Mouse (Mus musculus) kidney, adult 9 months (tissue): ENCODE measurements at regions not wholly inside any gene's neighbourhood (a gene's known extent, or its start where the extent isn't known, plus 50 kb on each side); places are given as distances from the start of the nearest gene placed in this dataset.
"Not testable (repeated sequence)": the region's sequence is repeated elsewhere in the genome, so short reads cannot be mapped to it uniquely, and the experiment has no call there.

Source experiments
- DNase-seq: peaks from one replicate; pipeline ENCODE4 v3.0.0; 2022

- no peak for DNase-seq
These were observed 191.5 kb downstream of the Kctd12 start for GRCm38 (mm10) chr14:102790916-102791315.

DNA sequence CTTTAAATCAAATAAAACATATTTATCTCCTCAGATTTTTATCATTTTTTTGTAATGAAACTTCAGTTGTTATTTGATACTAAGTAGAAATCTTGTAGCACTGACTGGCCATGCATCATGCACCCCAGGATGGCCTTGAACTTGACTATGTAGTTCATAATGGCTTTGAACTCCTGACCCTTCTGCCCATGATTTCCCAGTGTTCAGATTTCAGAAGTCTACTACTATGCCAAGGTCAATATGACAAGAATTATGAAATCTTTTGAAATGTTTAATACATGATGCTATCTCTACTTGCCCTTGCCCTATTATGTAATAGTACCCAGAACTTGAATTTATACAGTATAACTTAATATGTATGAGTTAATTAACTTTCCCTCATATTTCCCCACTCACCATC is 200.2 kb downstream of the Kctd12 start:
- DNase-seq, result no peak

DNA sequence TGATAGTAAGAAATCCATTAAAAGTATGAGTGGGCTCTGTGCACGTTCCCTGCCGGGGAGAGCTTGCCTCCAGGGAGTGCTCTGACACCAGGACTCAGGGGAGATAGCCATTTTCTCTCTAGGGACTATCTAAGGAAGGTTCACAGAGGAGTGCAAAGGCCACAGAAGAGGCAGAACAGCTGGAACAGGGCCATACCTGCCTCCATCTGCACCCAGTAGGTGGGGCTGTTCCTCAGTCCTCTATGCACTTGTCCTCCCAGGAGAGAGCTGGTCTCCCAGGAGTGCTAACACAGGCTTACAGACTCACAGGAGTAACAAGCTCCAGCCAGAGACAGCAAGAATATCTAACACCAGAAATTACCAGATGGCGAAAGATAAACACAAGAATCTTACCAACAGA is 212.7 kb downstream of the Kctd12 start:
- peak; percentile 62 for DNase-seq

DNA sequence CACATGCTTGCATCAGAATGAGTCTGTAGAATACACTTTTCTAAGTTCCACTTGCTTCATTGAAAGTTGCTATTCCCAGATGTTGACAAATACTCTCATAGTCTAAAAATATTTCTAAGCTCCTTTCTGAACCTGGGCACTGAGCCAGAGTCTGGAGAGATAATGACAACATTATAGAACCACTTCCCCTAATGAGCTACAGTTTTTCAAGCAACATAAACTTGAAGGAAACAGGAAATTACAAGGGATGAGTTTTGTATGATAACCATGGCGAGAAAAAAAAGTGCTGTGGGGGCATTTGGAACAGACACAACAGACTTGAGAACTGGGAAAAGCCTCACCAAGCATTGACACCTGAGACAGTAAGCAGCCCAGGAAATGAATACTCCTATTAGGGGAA is 233.8 kb downstream of the Kctd12 start:
- DNase-seq, result no peak

DNA sequence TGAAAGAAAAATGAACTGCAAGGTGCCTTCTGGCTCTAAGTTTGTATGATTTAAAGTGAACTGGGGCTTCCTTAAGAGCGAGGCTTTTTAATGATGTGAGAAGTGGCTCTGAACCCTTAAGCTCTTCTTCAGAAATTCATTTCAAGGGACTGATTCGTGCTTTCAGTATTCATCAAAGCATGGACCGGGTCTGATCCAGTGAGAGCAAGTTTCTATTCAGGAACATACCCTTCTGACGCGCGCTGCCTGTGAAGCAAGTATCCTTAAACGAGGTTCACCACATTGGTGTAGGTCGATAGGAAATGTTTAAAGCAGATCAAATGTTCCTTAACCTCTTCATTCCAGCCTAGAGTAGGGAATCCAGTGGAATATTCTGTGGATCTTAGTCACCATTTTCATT is 240.1 kb downstream of the Kctd12 start:
- DNase-seq, result no peak

DNA sequence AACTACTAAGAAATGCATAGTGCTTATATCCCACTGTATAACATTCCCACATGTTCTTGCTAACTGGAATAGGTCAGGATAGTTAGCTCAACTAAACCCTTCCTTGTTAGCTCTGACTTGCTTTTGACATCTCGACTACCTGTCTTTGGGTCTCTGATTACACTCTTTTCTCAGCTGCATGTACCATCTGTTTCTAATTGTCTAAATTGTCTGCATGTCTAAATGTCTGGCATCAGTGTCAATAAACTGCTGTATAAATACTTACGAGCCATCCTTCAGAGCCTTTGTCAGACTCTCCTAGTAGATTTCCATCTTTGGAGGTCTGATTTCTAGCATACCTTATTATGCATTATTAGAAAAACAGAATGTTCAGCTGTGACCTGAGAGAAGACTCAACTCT is 245.8 kb downstream of the Kctd12 start:
- no peak for DNase-seq

DNA sequence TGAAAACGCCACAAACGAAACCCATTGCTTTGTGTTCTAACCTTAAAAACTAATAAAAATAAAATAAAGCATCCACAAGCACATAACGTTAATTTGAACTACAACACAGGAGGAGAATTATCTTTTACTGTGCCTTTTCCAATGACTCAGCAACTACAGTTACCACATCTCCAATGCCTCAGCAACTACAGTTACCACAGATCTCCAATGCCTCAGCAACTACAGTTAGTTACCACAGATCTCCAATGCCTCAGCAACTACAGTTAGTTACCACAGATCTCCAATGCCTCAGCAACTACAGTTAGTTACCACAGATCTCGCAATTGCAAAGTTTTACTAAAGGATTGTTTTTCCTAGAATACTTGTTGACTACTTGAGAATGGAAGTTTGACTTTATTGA is 248.7 kb downstream of the Kctd12 start:
- DNase-seq, result not testable (repeated sequence)

GRCm38 (mm10) chr14:102731746-102732145 is 250.7 kb downstream of the Kctd12 start:
- peak; percentile 67 for DNase-seq

DNA sequence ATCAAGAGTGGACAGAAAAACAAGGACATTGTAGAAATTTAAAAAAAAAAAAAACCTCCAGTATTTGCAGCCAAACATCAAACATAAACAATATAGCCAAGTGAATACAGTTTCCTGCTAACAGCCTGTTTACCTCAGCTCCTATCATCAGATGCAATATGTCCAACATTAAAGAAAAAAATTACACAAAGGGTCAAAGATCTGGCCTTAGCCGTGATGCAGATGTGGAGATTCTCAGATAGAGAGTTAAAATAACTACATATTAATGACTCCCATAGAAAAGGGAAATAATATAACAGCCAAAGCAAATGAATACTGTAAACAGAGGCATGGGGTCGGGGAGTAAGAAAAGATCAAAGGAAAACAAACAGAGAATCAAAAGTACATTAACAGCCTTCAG is 259.8 kb downstream of the Kctd12 start:
- DNase-seq, result no peak

- DNase-seq, result no peak
These were observed 263.9 kb downstream of the Kctd12 start for GRCm38 (mm10) chr14:102718558-102718957.

GRCm38 (mm10) chr14:102712600-102712999 is 269.8 kb downstream of the Kctd12 start:
- DNase-seq, result no peak

- no peak for DNase-seq
These were observed 275.6 kb downstream of the Kctd12 start for GRCm38 (mm10) chr14:102706704-102707336.

DNA sequence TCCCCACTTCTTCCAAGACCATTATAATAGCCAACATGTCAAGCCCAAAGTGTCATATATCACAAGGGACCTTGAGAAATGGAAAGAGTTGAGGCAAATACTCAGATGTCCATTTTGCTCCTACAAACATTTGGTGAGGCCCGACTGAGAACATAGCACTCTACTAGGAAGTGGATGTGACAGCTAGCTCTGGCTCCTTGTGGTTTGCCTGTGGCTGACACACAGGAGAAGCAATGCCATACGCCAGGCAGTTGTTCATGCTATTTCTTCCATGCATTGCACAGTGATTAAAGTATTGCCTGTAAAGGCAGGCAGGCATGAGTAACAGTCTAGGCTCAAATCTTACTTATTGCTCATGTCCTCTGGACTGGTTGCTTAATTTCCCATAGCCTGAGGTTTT is 281.3 kb downstream of the Kctd12 start:
- DNase-seq, result no peak

DNA sequence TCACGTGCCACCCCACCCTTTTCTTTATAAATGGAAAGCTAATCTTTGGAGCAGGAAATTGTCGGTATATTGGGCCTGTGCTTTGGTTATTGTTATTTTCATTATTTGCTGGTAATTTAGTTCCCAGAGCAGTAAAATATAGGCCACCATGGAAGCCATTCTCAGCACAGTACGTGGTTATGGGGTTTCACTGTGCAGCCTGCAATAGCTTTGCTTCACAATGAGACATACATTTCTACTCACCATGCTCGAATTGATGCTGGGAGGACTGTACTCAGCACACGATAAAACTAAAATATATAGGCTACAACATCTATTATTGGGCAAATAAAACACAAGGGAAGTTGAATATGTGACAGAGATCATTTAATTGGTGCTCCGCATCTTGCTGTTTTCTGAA is 282.0 kb downstream of the Kctd12 start:
- no peak for DNase-seq

DNA sequence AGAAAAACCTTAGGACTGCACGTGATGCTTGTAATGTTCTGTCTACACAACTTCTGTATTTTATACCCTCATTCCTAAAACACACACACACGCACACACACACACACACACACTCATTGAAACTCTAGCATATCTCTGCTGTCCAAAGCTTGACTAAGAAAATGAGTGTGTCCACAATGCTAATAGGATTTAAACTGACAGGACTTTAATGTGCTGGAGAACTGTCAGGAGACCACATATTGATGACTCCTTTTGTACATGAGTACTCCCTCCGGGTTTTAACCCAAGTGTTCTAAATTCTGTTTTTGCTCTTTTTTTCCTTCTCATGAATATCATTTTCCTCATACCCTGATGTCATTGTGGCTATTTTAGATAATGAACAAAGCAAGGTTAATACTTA is 283.4 kb downstream of the Kctd12 start:
- DNase-seq, result no peak

DNA sequence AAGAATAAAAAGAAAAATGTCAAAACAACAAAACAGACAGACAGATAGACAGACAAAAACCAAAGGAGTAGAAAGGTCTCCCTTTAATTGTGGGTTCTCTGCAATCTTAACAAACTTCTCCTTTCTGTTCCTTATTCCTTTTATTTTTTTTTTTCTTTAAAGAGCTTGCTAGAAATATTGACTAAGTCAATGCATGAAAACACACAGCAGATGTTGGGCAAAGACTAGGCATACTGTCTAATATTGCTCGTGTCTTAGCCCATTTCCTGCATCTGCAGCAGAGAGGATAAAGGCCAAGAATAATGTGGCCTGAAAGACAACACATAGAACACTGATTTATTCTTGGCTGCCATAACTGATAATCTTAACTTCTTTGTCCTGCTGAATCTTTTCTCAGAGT is 295.6 kb downstream of the Kctd12 start:
- DNase-seq, result no peak

DNA sequence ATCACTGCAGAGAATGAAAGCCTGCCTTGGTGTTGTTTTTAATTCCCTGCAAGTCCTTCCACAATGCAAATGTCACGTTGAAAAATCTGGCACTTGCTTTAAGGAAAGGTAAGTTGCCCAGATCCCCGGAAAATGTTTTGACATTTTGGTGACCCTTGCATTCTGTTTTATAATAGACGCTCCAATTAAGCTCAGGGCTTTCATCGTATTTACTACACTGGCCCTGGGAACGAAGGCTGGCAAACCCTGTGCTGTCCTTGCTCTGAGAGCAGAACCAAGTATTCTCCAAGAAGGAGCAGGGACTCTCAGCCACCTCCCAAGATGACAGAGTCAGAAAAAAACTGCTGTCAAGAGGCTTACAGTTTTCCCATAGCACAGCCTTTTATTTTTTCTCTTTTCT is 305.9 kb downstream of the Kctd12 start:
- DNase-seq, result no peak

GRCm38 (mm10) chr14:102674635-102675034 is 307.8 kb downstream of the Kctd12 start:
- DNase-seq, result no peak

DNA sequence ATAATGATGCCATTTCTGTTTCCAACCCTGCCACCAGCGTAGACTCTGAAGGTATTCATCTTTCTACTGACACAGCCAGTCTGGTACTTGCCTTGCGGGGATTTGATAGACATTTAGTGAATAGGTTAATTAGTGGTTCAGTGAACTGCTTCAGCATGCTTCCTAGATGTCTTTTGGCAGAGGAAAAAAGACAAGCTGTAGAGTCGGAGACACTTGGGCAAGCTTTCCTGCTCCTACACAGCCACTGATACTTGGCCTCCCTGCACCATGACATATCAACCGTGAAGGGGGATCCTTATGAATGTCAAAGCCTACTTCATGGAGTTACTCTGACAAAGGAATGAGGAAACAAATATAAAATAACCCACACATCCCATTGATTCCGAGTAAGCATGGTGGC is 308.7 kb downstream of the Kctd12 start:
- no peak for DNase-seq

- no peak for DNase-seq
These were observed 319.2 kb downstream of the Kctd12 start for GRCm38 (mm10) chr14:102663240-102663639.

- no peak for DNase-seq
These were observed 322.1 kb downstream of the Kctd12 start for GRCm38 (mm10) chr14:102660351-102660750.

- no peak for DNase-seq
These were observed 326.2 kb downstream of the Kctd12 start for GRCm38 (mm10) chr14:102656235-102656634.

DNA sequence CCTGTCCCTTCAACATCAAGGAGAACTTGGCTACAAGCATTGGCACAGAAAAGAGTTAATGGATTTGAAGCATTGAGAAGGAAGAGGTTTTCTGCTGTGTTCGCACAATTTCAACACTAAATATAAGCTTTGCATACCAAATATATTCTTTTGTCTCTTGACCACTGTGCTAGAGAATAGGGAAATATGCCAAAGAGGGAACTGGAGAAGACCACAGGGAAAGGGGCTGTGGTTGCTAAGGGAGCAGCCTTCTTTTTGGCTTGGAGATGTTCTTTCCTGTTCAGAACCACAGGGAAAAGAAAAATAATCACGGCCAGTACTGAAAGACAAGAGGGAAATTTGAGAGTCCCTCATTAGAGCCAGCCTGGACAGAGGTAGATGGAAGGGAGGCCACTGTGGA is 352.8 kb downstream of the Kctd12 start:
- DNase-seq, result no peak

DNA sequence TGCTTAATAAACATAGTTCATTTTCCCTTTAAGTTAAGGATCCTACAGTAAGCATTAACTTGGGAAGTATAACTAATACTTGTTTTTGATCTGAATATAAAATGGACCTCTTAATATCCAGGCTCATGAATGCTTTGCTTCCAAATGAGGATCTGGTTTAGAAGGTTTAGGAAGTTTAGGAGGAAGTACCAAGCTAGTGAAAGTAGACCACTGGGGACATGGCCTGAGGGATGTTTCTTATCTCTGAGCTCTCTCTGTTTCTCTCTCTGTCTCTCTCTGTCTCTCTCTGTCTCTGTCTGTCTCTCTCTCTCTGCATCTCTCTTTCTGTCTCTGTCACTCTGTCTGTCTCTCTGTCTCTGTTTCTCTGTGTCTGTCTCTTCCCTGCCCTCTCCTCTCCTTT is 360.9 kb downstream of the Kctd12 start:
- no peak for DNase-seq

GRCm38 (mm10) chr14:102619056-102619455 is 363.4 kb downstream of the Kctd12 start:
- no peak for DNase-seq
